Mouse (Mus musculus) heart, embryonic 15.5 days (tissue): ENCODE measurements around the gene Zfp865. TPM values are rescaled to one million over a fixed set of nuclear protein-coding genes. Genes with fewer than 3 reads are reported as not detected.

Source experiments
- ATAC-seq: fragments of 200-750 bp; cut with Nextera tagmentation; replicated peaks from 2 replicates; pipeline ENCODE4 v1.8.0; 2017; ENCODE audit warnings: low read depth, moderate TSS enrichment; ENCODE audit not compliant: insufficient number of reproducible peaks, insufficient read depth, low FRiP score
- H3K27ac ChIP-seq: fragments of 300-500 bp; sonication (generic); 2 replicates; pipeline ENCODE4 v1.5.1; 2015; ENCODE audit warnings: mild to moderate bottlenecking, inconsistent platforms
- H3K27me3 ChIP-seq: fragments of 300-500 bp; sonication (generic); 2 replicates; pipeline ENCODE4 v1.6.1; 2015; ENCODE audit warnings: inconsistent platforms
- H3K36me3 ChIP-seq: fragments of 300-500 bp; sonication (generic); 2 replicates; pipeline ENCODE4 v1.6.1; 2015; ENCODE audit warnings: mild to moderate bottlenecking, inconsistent platforms
- H3K4me1 ChIP-seq: fragments of 300-500 bp; sonication (generic); replicated peaks from 2 replicates; pipeline ENCODE4 v1.6.1; 2015; ENCODE audit warnings: inconsistent platforms
- H3K4me2 ChIP-seq: fragments of 300-500 bp; sonication (generic); 2 replicates; pipeline ENCODE4 v1.6.1; 2015; ENCODE audit warnings: inconsistent platforms, mild to moderate bottlenecking, moderate library complexity
- H3K4me3 ChIP-seq: fragments of 300-500 bp; sonication (generic); 2 replicates; pipeline ENCODE4 v1.5.1; 2015; ENCODE audit warnings: mild to moderate bottlenecking, inconsistent platforms
- H3K9ac ChIP-seq: fragments of 300-500 bp; sonication (generic); 2 replicates; pipeline ENCODE4 v1.6.1; 2015; ENCODE audit warnings: mild to moderate bottlenecking, inconsistent platforms
- H3K9me3 ChIP-seq: fragments of 300-500 bp; sonication (generic); replicated peaks from 2 replicates; pipeline ENCODE4 v1.6.1; 2016; ENCODE audit warnings: inconsistent platforms
- WGBS: fragments of 180-500 bp; shearing (Covaris S2); methylation state at CpG from one replicate; pipeline ENCODE4 v1.1.7; 2015; ENCODE audit warnings: mixed read lengths; 5-methylcytosine and 5-hydroxymethylcytosine counted together
- polyA plus RNA-seq: library from polyadenylated mRNA; unstranded; fragments of >200 nt; fragmentation: Nextera tagmentation; extraction: Ambion mirVana; gene quantifications from 2 replicates; pipeline ENCODE4 v1.2.1, GENCODE M21; 2015

Gene Zfp865
- polyA plus RNA-seq, 1 experiment from 2014 or later = 3.3 TPM

- Histone ChIP-seq H3K9ac (peak overlapping the region; percentile 57), H3K4me3 (peak overlapping the region; percentile 47), H3K9me3 (no peaks in the 10 kb centered on the region), H3K36me3 (no peaks in the 10 kb centered on the region), H3K4me1 (peaks cover 42% of the 10 kb centered on the region), H3K27ac (no peak overlapping the region), H3K4me2 (peak overlapping the region; percentile 66), H3K27me3 (peaks cover 72% of the 10 kb centered on the region)
- ATAC-seq = no peak
- 4% methylated on average over 54 of the region's 55 CpGs for WGBS
Observed at GRCm38 (mm10) chr7:5056651-5057263, 36.6 kb downstream of the Zfp865 start.

GRCm38 (mm10) chr7:5057381-5057780 lies 37.2 kb downstream of the Zfp865 start:
- H3K9ac ChIP-seq = no peak overlapping the region
- 25% methylated on average over 8 of the region's 8 CpGs for WGBS
- H3K4me2 ChIP-seq = peak overlapping the region; percentile 66; the same call in 1 of the 2 replicates
- no peak for ATAC-seq
- no peaks in the 10 kb centered on the region for H3K9me3 ChIP-seq
- H3K36me3 ChIP-seq = no peaks in the 10 kb centered on the region
- peaks cover 36% of the 10 kb centered on the region for H3K4me1 ChIP-seq
- no peak overlapping the region for H3K27ac ChIP-seq
- peak overlapping the region; percentile 47; the same call in 1 of the 2 replicates for H3K4me3 ChIP-seq
- peaks cover 65% of the 10 kb centered on the region for H3K27me3 ChIP-seq

- no peaks in the 10 kb centered on the region for H3K9me3 ChIP-seq
- no peak overlapping the region for H3K9ac ChIP-seq
- no peak overlapping the region for H3K27ac ChIP-seq
- H3K4me1 ChIP-seq = peaks cover 32% of the 10 kb centered on the region
- no peak overlapping the region for H3K4me2 ChIP-seq
- ATAC-seq = no peak
- 0 out of 2 replicates have a peak overlapping the region, but pooled peaks have one; percentile 47 for H3K4me3 ChIP-seq
- WGBS = 33% methylated on average over 11 of the region's 11 CpGs
- H3K36me3 ChIP-seq = no peaks in the 10 kb centered on the region
- H3K27me3 ChIP-seq = peaks cover 61% of the 10 kb centered on the region
Observed at GRCm38 (mm10) chr7:5057804-5058203, 37.6 kb downstream of the Zfp865 start.

DNA sequence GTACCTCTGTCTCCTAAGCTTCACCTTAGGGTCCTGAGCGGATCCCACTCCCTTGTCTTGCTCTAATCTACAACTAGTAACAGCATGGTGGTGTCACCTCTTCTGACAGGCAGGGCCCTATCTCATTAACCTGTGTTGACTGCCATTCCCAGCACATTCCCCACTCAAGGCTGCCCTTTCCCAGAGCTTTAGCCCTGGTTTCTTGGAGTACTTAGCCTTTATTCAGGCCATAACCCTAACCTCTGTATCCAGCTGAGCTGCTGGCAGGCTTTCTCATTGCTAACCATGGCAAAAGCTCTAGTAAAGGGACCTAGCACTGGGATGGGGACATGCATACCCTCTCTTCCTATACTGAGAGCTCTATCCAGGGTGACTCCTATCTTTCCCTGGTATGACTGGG lies 38.5 kb downstream of the Zfp865 start:
- Histone ChIP-seq H3K27me3 (peaks cover 53% of the 10 kb centered on the region), H3K4me1 (peaks cover 30% of the 10 kb centered on the region), H3K27ac (no peak overlapping the region), H3K4me2 (no peak overlapping the region), H3K9ac (no peak overlapping the region), H3K4me3 (no peak overlapping the region), H3K9me3 (no peaks in the 10 kb centered on the region), H3K36me3 (no peaks in the 10 kb centered on the region)
- ATAC-seq = no peak
- 82% methylated on average over 1 of the region's 1 CpGs for WGBS

DNA sequence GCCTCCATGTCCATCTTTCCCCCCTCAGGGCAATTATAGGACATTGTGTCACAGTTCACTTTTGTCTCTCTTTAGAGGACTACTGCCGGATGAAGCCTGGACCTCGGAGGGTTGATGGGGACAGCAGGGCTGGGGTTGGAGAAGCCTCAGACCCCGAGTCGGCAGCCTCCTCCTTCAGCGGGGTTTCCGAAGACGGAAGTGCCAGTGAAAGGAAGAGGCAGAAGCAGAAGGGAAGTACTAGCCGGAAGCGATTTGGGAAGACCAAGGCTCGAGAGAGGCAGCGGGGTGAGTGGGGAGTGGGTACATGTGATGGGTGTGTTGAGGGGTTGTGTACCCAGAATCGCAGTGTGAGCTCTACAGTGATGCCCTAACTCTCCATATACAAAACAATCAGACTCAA lies 39.2 kb downstream of the Zfp865 start:
- Histone ChIP-seq H3K27me3 (peaks cover 45% of the 10 kb centered on the region), H3K9ac (no peak overlapping the region), H3K27ac (no peak overlapping the region), H3K4me3 (no peak overlapping the region), H3K36me3 (no peaks in the 10 kb centered on the region), H3K4me2 (no peak overlapping the region), H3K4me1 (peaks cover 33% of the 10 kb centered on the region), H3K9me3 (no peaks in the 10 kb centered on the region)
- 86% methylated on average over 12 of the region's 12 CpGs for WGBS
- ATAC-seq = no peak

GRCm38 (mm10) chr7:5060239-5060731 lies 40.1 kb downstream of the Zfp865 start:
- Histone ChIP-seq H3K27me3 (peaks cover 36% of the 10 kb centered on the region), H3K27ac (peak overlapping the region; percentile 97), H3K9ac (peak overlapping the region; percentile 73), H3K4me2 (peak overlapping the region; percentile 97), H3K4me3 (peak overlapping the region; percentile 61), H3K9me3 (no peaks in the 10 kb centered on the region), H3K36me3 (no peaks in the 10 kb centered on the region), H3K4me1 (peaks cover 38% of the 10 kb centered on the region)
- no peak for ATAC-seq
- WGBS = 4% methylated on average over 27 of the region's 27 CpGs

DNA sequence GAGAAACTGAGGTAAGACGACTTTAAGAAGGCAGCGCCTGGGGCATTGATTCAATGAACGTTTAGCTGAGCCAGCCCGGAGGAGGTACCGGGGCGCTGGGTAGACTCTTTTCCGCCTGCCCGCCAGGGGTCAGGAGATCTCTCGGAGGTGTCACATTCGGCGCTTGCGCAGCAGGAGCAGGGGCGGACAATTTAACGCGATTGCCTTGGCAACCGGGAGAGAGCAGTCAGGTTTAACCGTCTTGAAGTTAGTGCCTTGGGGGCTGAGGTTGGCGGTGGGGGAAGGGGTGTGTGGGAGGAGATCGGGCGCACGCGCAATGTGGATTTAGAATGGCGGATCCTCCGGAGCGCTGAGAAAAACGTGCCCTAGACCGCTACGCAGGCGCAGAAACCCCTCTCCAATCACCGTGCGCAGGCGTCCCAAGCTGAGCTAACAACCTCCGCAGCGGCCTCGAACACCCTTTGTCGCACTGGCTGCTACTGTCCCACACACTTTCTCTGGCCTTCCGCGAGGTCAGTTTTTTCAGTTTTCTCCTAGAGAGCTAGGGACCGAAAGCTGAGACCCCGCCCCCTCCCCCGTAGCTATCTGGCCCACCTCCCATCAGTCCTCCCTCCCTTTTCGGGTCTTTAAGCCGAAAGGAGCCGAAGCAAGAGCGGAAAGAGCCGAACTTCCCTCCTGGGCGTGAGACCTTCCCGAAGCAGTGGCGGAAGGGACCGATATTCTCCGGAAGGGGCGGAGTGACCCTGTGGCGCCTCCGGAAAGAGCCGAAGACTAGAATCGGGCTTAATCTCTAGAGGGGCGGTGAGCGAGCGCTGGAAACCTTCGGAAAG lies 41.0 kb downstream of the Zfp865 start:
- under 1% methylated on average over 60 of the region's 60 CpGs for WGBS
- peak overlapping the region; percentile 73 for H3K9ac ChIP-seq
- H3K9me3 ChIP-seq = no peaks in the 10 kb centered on the region
- H3K27ac ChIP-seq = peak overlapping the region; percentile 97
- peaks cover 28% of the 10 kb centered on the region for H3K27me3 ChIP-seq
- no peaks in the 10 kb centered on the region for H3K36me3 ChIP-seq
- peak overlapping the region; percentile 61 for H3K4me3 ChIP-seq
- ATAC-seq = peak; percentile 88
- peaks cover 44% of the 10 kb centered on the region for H3K4me1 ChIP-seq
- H3K4me2 ChIP-seq = peak overlapping the region; percentile 97

- Histone ChIP-seq H3K9me3 (no peaks in the 10 kb centered on the region), H3K4me2 (peak within 1 kb of the TSS; percentile 97), H3K36me3 (peaks cover 7% of the 10 kb centered on the region), H3K4me3 (peak within 1 kb of the TSS; percentile 61), H3K9ac (peak within 1 kb of the TSS; percentile 79), H3K27ac (peak within 1 kb of the TSS; percentile 97), H3K4me1 (peaks cover 39% of the 10 kb centered on the region), H3K27me3 (peaks cover 20% of the 10 kb centered on the region)
- under 1% methylated on average over 50 of the region's 65 CpGs for WGBS
- ATAC-seq = peak; percentile 83
Observed at GRCm38 (mm10) chr7:5061774-5062359, 41.7 kb downstream of the Zfp865 start, which contains the start of gene U2af2. U2af2 (plus strand) TSS chr7:5062143.

- Histone ChIP-seq H3K9me3 (no peaks in the 10 kb centered on the region), H3K4me3 (peak overlapping the region; percentile 61), H3K4me1 (peaks cover 35% of the 10 kb centered on the region), H3K36me3 (peaks cover 13% of the 10 kb centered on the region), H3K4me2 (peak overlapping the region; percentile 97), H3K27ac (peak overlapping the region; percentile 97), H3K9ac (peak overlapping the region; percentile 79), H3K27me3 (peaks cover 14% of the 10 kb centered on the region)
- under 1% methylated on average over 51 of the region's 51 CpGs for WGBS
- ATAC-seq = peak; percentile 50
Observed at GRCm38 (mm10) chr7:5062360-5063001, 42.3 kb downstream of the Zfp865 start.

- Histone ChIP-seq H3K9me3 (no peaks in the 10 kb centered on the region), H3K36me3 (peaks cover 37% of the 10 kb centered on the region), H3K27me3 (no peaks in the 10 kb centered on the region), H3K4me2 (no peak overlapping the region), H3K27ac (no peak overlapping the region), H3K4me3 (no peak overlapping the region), H3K9ac (no peak overlapping the region), H3K4me1 (peaks cover 33% of the 10 kb centered on the region)
- no peak for ATAC-seq
- 87% methylated on average over 6 of the region's 6 CpGs for WGBS
Observed at GRCm38 (mm10) chr7:5064886-5065285, 44.7 kb downstream of the Zfp865 start.

DNA sequence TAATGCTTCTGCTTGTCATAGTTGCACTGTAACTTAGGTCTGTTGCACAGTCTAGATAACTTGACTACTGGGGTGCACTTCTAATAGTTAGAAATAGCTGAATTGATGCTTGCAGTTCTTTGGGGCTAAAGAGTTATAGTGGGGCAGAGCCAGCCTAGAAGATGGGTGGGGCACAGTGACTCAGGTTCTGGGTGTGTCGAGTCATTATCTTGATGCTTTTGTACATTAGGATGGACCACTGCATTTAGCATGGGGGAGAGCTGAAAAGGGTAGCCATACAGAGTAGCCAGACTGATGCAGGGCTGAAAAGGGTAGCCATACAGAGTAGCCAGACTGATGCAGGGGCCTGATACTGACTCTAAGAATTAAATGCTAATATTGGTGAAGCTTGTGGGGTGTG lies 53.4 kb downstream of the Zfp865 start:
- no peak for ATAC-seq
- 54% methylated on average over 1 of the region's 1 CpGs for WGBS
- no peak overlapping the region for H3K9ac ChIP-seq
- no peak overlapping the region for H3K4me2 ChIP-seq
- peaks cover 92% of the 10 kb centered on the region for H3K36me3 ChIP-seq
- H3K27ac ChIP-seq = no peak overlapping the region
- no peaks in the 10 kb centered on the region for H3K9me3 ChIP-seq
- no peak overlapping the region for H3K4me3 ChIP-seq
- H3K27me3 ChIP-seq = no peaks in the 10 kb centered on the region
- no peaks in the 10 kb centered on the region for H3K4me1 ChIP-seq
